Mouse (Mus musculus) kidney, adult 2 months (tissue): Measurements from ENCODE around the gene Uvrag.

Source experiments
- CTCF ChIP-seq: fragments of 200-500 bp; conservative IDR thresholded peaks from 2 replicates; pipeline ENCODE4 v1.5.1; 2011; ENCODE audit warnings: low read depth, mild to moderate bottlenecking, control low read depth, low read length, moderate library complexity, mixed read lengths; ENCODE audit not compliant: insufficient read depth, insufficient read length
- POLR2A ChIP-seq: fragments of 200-500 bp; IDR thresholded peaks from one replicate; pipeline ENCODE4 v1.6.1; 2011; ENCODE audit warnings: low read depth, low read length, control low read depth

- TF ChIP-seq POLR2A (no peak), CTCF (no peak)
These were observed 116.2 kb downstream of the Uvrag start for GRCm38 (mm10) chr7:99024791-99025190.
